Mouse (Mus musculus) kidney, adult 8-10 months (tissue): ENCODE data around the gene Tuba4a.
A peak's percentile ranks its signal among the peaks of the same experiment; 100 is the strongest.
"Not testable (repeated sequence)": the region's sequence is repeated elsewhere in the genome, so short reads cannot be mapped to it uniquely, and the experiment has no call there.

Experiments
- DNase-seq, 2 experiments: peaks; one replicate each; pipeline ENCODE4 v3.0.0; 2022

The Tuba4a gene

DNA sequence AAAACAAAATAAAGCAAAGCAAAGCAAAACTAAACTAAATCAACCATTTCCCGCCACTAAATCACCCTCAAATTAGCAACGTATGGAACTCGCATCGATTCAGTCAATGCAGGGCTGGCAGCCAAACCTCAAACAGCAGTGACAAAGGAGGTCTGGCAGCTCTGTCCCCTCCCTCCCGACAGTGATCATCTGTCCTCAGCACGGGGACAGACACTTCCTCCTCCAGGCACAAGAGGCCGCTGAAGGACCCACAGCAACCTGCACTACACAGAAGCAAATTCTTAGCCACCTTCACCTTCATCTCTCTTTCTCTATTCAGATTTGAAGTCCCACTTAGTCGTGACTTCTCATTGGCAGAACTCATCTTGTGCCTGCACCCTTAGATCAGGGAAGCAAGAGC, 14.9 kb upstream of the Tuba4a start:
- DNase-seq, result peak; percentile 69 to 75

DNA sequence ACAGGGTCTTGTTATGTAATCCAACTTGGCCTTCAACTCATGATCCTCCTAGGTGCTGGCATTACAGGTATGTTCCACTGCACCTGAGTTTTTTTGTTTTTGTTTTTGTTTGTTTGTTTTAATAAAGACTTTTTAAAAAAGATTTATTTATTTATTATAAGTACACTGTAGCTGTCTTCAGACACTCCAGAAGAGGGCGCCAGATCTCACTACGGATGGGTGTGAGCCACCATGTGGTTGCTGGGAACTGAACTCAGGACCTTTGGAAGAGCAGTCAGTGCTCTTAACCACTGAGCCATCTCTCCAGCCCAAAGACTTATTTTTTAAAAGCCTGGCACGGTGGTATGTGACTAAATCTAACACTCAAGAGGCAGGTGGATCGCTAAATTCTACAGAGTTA, 12.8 kb upstream of the Tuba4a start:
- DNase-seq, result not testable (repeated sequence)

DNA sequence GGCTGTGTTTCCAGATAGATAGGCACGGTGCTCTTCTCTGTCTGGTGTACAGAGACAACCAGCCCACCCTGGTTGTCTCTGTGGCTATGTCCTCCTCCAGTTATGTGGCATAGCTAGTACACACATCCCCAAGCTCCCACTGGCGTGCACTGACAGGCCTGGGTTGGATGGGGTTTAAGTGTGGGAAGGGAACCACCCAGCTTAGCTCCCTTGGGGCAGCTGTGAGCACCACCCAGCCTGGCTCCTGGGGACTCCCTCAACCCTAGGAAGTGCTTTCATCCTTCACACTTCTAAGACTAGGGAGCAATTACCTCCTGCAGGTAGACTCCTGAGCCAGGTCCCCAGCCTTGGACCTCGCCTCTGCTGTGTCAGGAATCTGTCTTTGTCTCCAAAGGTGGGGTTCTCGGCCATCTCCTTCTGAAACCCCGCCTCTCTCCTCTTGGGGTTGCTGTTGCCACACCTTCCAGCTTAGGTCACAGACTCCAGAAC, 12.0 kb upstream of the Tuba4a start, which contains the start of gene A630095N17Rik:
Gene A630095N17Rik (minus strand): TSS at position 439 of the 489 bp plus-strand sequence.
- DNase-seq, result no peak

DNA sequence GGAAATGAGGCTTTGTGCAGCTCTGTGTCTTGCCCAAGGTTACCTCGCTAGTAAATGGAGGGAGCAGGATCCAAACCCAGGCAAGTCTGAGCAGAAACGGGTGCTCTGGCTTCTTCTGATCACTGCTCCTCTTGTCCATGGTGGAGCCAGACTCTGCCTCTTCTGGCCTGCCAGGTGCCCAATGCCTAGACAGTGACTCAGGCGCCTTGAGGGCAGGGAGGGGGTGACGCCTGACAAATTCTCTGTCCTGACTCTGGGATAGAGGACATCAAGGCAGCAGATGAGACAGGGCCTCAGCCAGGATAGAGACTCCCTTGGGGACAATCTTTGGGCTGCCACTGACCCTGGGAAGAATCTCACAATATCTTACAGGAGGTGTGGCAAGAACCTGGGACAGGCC, 11.6 kb upstream of the Tuba4a start:
- no peak for DNase-seq

DNA sequence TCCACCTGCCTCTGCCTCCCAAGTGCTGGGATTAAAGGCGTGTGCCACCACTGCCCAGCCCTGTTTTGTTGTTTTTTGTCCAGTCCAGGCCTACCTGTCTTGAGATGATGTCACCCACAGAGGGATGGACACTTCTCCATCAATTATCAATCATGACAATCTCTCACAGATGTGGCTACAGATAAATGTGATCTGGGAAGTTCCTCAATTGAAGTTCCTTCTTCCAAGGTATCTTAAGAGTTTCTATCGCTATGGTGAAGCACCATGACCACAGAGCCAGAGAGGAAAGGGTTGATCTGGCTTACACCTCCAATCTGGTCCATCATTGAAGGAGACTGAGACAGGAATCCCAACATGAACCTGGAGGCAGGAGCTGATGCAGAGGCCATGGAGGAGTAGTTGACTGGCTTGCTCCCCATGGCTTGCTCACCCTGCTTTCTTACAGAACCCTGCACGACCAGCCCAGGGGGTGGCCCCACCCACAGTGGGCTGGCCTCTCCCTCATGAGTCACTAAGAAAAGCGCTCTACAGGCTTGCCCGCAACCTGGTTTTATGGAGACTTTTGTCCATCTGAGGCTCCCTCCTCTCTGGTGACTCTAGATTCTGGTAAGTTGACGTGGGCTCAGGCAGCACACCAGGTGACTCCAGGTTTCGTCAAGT, 10.8 kb upstream of the Tuba4a start:
- DNase-seq, result no peak

DNA sequence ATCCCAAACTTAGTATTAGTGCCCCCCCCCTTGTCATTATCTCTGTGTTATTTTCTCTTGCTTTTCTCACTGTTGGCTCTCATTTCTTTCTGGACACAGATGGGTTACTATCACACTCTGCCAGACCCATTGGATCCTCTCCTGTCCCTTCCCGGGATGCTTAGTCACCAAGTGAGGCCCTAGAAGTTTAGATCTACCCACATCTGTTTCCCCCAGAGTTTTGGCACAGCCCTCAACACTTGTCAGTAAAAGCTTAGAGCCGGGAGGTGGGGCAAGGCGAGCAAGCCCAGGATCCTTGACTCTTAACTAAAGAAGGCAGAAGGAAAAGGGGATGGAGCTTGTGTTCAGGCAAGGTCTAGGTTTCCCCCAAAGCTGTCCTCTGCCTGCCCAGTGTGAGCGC, 9.5 kb upstream of the Tuba4a start:
- DNase-seq, result no peak

DNA sequence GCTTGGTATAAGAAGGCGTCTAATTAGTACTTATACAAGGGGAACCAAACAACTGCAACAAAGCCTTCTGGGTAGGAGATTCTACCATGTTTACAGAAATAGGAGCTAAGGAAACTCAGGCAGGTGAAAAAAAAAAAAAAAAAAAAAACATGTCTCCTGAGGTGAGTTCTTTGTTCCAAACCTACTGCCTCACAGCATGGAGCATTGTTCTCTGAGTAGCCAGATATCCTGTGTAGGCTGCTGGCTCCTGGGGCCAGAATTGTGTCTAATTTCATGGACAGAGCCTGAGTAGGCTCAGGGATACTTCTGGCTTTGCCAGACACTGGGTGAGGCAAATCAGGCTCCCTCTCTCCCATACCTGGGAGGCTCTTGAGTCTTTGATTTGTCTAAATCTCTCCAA, 8.0 kb upstream of the Tuba4a start:
- DNase-seq, result no peak

DNA sequence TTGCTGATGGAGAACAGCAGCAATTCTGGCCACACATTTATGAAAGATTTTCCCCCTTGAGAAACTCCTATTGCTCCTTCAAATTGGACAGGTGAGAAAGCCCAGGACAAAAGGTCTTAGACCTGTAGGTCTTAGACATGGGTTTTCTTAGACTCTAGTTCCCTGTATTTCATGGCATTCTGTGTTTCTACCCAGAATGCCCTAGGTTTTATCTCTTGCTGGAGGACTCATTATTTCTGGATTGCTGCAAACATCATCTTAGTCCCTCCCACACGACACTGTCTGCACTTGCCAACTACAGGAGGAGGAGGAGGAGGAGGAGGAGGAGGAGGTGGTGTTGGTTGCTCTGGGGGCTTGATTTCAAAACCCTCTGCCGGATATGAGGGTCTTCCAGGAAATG, 6.5 kb upstream of the Tuba4a start:
- no peak for DNase-seq

DNA sequence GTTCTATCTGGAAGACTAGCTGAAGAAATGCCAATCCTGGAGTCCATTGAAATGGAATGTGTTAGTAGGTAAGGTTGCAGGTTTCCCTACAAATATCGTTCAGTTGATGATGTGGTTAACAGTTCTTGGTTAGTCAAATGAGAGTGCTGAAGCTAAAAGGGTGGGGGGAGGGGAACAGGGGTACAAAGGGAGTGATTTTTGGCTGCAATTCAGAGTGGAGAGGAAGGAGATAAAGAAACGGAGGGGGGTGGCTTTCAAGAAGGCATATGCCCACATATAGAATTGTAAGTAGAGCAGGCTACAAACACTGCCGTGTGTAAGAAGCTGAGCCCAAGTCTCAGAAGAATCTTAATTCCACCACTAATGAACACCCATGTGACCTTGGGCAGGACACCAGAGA, 5.8 kb upstream of the Tuba4a start:
- DNase-seq, result no peak

DNA sequence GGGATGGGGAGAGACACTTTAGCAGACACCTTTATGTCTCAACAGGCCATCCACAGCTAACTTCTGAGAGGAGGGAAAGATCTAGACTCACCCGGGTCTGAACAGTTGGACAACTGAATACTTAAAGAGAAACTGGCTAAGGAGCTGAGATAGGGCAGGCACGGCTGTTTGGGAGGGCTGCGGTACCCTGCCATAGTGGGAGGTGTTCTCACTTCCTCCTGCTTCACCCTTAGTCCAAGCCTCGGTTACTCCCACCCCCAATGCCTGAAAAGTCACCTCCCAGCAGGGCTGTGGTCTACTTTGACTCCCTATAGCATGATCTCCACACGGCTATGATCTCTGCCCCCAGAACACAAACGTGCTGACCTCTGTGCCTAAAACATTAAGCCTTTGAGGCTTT, 3.9 kb upstream of the Tuba4a start:
- DNase-seq, result no peak

DNA sequence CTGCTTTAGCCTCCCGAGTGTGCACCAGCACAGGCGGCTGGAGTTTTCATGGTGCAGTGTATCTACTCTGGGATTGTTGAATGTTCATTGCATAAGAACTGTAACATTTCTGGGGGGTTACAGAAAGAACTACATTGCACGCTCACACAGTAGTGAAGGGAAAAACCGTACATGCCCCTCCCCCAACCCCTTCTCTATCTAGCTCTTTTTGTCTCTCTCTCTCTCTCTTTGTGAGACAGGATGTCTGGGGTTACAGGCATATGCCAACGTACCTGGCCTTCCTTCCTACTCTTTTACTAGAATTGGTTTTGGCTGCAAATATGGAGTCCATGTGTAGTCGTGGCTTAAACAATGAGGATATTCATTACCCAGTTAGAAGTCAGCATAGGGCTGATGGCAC, 3.3 kb upstream of the Tuba4a start:
- no peak for DNase-seq

DNA sequence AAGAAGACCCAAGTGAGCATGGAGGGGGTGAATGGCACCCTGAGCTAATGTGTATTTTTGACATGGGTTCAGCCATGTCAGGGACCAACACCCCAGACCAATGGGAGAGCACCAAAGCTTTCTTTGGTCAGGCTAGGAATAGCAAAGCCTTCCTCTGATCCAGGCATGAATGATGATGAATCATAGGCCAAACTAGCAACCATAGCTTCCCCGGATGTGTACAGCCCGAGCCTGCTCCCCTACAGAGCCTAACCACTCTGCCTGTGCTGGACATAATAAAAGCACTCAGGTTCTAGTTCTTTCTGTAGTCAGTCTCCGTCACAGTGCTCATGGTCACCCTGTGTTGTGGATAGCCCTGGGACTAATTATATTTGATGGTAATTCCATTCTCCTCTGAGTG, 1.9 kb upstream of the Tuba4a start:
- DNase-seq, result no peak

DNA sequence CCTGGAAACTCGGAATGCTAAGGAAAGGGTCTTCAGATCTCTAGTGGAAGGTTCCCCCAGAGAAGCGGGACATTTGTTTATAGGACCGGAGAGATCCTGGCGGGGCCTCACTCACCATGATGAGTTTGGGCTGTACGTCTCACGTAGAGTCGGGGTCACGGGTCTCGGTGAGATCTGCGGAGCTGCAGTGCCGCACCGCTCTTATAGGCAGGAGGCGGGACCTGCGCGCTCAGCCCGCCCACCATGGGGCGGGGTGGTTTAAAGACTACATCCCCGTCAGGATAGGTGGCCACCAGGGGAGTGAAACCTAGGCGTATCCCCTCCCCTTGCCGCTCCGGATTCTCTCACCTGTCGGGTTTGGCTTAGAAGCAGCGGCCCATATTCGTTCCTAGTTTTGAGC, 587 bp downstream of the Tuba4a start:
- peak; percentile 95 to 98 for DNase-seq

DNA sequence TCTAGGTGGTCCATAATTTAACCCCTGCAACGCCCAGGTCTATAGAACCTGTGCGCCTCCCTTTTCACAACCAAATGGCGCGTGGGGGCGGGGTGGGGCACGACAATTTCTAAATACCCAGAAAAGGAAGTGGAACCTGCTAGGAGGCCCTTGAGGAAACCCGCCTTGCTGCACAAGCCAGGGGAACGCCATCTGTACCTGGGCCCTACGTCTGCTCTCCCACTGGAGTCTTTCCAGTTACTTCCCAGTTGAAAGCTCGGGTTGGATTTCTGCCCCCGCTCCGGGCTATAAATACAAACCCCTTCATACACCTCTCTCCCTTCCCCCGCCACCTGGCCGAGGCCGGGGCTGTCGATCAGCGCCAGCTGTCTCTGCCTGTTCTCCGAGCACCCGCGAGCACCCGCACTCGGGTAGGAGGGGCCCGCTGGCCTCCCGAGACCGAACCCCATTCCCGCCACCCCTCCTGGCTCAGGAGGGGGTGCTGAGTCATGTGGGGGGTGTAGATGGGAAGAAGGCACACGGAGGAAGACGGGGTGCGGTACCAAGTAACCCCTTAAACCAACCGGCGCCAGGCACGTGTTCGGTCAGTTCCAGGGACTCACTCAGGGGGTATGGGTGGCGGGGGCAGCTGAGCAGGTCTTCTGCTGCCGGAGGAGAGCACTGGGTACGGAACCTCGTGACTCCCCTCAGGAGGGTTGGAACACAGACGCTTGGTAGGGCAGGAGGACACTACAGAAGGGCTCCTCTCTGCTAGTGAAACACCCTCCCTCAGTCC, 1.3 kb downstream of the Tuba4a start:
- peak; percentile 41 to 47 for DNase-seq

DNA sequence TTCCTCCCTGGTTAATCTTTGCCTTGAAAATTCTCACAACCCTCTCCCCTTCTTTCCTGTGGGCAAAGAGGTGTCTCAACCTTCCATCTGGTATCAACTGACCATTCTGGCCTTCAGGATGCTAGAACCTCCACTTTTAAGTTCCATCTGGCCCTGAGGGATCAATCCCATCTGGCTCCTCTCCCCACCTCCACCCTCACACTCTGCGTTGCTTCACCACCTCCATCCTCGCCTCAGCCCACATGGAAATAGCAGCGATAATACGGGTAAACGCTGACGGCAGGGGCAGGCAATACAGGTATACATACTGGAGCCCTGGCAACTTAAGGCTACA, 1.8 kb downstream of the Tuba4a start:
- DNase-seq, result peak in 1 of 2 experiments; percentile 27

DNA sequence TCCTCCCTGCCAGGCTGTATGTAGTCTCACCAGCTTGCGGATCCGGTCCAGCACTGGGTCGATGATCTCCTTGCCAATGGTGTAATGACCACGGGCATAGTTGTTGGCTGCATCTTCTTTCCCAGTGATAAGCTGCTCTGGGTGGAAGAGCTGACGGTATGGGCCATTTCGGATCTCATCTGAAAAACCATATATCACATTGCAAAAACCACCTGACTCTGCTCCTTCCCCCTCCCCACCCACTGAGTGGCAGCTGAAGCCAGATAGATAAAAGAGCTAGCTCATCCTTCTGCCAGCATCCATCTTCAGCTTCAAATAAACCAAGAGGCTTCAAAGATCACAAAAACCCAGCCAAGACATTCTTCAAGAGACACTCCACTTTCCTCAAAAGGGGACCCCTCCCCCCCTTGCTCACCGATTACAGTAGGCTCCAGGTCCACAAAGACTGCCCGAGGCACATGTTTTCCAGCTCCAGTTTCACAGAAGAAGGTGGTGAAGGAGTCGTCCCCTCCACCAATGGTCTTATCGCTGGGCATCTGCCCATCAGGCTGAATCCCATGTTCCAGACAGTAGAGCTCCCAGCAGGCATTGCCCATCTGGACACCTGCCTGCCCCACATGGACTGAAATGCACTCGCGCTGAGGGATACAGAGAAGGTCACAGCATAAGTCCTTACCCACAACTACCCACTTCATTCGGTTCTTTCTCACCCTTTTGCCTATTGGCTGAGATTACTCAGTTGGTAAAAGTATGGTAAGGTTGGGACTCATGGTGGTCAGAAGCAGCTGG, 2.7 kb downstream of the Tuba4a start:
- peak; percentile 45 to 50 for DNase-seq

DNA sequence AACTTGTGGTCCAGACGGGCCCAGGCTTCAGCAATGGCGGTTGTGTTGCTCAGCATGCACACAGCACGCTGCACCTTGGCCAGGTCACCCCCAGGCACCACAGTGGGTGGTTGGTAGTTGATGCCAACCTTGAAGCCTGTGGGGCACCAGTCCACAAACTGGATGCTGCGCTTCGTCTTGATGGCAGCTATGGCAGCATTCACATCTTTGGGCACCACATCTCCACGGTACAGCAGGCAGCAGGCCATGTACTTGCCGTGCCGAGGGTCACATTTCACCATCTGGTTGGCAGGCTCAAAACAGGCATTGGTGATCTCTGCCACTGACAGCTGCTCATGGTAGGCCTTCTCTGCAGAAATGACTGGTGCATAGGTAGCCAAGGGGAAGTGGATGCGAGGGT, 3.9 kb downstream of the Tuba4a start:
- DNase-seq, result peak in 1 of 2 experiments; percentile 30

DNA sequence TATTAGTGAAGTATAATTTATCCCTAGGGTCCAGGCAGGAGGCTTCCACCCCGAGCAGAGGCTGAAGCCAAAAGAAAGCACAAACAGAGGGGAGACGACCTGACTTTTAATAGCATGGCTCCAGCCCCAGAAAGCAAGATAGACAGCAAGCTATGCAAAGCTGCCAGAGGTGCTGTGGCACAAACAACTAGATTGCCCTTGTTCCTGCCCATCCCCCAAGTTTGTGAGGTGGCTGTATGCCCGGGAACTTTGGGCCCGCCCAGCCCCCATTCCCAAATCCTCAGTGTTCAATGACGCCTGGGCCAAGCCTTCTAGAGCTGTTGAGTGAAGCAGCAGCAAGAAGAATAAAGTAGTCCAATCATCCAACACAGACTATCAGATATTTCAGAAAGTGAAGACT, 4.8 kb downstream of the Tuba4a start:
- peak; percentile 86 to 88 for DNase-seq

DNA sequence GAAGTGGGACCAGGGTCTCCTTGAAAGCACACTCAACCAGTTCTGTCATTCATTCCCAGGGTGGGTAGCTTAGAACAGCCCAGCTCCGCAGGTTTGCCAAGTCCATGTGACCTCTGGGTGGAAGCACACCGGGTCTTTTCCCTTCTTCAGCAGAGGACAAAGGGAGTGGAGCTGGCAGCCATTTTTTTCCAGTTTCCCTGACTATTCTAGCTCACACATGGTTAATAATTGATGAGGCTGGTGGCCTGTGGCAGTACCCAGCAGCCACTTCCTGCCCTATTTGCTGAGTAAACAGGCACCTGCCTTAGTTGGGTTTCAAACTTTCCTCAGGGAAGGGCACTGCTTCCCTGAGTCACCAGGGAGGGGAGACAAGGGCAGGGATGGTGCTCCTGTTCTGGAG, 5.2 kb downstream of the Tuba4a start:
- peak; percentile 91 to 97 for DNase-seq

DNA sequence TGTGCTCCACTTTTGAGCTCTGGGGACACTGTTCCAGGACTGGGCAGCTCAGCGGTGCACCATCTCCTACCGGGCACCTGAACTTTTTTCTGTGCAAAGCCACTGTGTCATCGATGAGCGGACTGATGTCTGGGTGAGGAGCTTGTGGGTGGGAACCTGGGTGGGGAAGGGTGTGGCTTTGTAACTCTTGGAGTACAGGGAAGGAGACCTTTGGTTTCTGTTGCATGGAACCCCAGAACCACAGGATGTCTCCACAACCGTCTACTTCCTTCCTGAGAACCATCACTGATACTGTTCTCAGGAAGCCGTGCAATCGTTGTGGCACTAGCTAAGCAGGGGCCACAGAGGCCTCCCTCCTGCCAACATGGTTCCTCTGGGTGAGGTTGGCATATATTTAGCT, 6.6 kb downstream of the Tuba4a start:
- no peak for DNase-seq

DNA sequence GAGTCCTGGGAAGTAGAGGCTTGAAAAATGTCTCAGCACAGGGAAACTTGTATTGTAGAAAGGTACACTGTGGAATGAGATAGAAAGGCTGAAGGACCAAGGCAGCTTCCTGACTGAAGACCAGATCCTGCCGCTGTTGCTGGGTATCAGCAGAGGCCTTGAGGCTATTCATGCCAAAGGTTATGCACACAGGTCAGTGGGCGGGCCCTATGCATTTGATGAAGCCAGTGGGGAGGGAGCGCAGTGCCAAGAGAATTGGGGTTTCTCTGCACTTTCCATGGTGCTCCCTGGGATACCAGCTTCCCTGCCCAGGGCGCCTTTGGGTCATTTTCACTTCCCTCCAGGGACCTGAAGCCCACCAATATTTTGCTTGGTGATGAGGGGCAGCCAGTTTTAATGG, 7.1 kb downstream of the Tuba4a start:
- peak; percentile 25 to 34 for DNase-seq

DNA sequence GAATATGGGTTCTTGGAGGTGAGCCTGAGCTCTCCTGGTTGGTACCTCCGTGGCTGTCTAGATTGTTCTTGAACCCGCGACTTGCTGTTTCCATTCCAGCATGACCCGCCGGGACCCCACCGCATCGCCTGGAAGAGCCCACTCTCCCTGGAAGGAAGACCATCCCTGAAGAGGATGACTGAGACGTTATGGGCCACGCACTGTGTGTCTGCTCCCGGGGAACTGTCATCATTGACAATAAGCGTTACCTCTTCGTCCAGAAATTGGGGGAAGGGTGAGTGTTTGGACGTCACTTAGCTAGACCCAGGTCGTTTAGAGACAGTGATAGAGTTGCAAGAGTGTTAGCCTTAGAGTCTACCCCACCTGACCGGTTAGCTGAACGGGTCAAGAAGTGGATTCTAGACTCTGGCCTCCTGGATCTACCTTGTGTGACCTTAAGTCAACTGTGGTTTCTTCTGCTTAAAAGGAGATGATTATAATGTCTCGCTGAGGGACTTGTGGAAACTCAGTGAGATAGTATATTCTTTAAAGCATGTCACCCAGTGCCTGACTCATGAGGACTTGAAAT, 8.4 kb downstream of the Tuba4a start:
- peak; percentile 23 to 44 for DNase-seq
